Mouse (Mus musculus): Measurements from ENCODE around the gene Ano2.

DNA sequence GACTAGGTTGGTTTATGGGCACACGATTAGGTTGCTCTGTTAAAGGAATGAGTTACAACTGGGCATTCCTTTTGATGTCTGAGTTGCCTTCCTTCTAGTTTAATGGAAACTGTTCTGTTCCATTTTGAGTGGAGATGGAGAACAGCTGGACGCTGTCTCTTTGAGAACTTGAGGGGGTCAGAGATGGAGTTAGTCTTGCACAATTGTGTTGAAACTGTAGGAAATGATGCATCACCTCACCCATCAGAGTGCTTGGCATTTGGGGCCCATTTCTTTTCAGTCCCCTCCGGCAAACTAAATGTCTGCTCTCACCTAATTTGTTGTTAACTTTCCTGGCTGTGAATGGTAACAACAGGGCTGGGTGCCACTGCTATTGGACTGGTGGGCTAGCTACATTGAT, 151.1 kb downstream of the Ano2 start:
- no peak for TF ChIP-seq CTCF (conservative IDR thresholded peaks at IDR 0.05; ENCODE audit: low read length)
- TF ChIP-seq NANOG (IDR thresholded peaks at IDR 0.05; ENCODE audit: borderline replicate concordance, low read length), result no peak
